In the genomic region with DNA sequence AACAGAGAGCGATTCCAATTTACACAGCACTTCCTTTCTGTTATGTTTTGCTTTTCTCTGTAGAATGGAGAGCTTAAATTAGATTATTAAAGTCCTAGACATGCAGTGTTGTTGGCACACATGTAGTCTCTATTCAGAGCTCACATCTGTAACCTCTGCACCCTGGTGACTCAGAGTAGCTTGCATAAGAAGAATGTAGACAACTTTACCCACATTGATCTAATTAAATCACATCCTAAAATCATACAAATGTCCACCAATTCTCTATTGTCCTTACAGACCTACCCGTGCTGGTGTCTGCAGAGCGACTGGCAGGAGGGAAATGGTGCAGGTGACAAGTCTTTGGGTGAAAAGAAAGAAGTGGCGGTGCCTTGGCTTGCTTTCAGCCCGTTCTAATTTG, we compare ENCODE assay signal across 25 mouse cellular contexts.
DNase-seq lines count a peak whose midpoint lies in the region; ATAC-seq and TF ChIP-seq lines count a peak whose summit lies in the region.
"Had no signal": no experiment of that assay in that cellular context is flagged by ENCODE, and none has a peak within 500 bp of the region (broad histone marks: within the 10 kb centered on the region; RNA-seq: fewer than 3 reads in every experiment).

No protein-coding gene starts in this region.

- no peak overlapping the region for H3K4me3 ChIP-seq in gastrocnemius, adult 2 months
- H3K4me3 ChIP-seq in liver, adult 2 months (ENCODE audit: insufficient read depth, low read depth, low read length) = no peak overlapping the region
- no peak overlapping the region for H3K4me3 ChIP-seq in liver, postnatal 0 days (ENCODE audit: low read depth, low read length)
- H3K4me3 ChIP-seq: embryonic facial prominence, embryonic 13.5 days; embryonic facial prominence, embryonic 15.5 days; erythroblast, embryonic 14.5 days; forebrain, embryonic 10.5 days; forebrain, embryonic 12.5 days had no signal

- H3K4me1 ChIP-seq in liver, adult 2 months (ENCODE audit: control insufficient read depth, insufficient read depth, low read length) = peaks cover 5% of the 10 kb centered on the region; the same call in 1 of the 2 replicates
- H3K4me1 ChIP-seq in liver, postnatal 0 days (ENCODE audit: insufficient read depth) = peaks cover 13% of the 10 kb centered on the region; the same call in 1 of the 2 replicates

- DNase-seq in gastrocnemius, adult 2 months = no peak
- DNase-seq in gastrocnemius, postnatal 10 days = no peak
- peak; percentile 40 for DNase-seq in liver, adult 2 months (ENCODE audit: extremely low read depth, low read depth, low spot score)
- DNase-seq in liver, postnatal 0 days = no peak
- DNase-seq in adipocyte (ENCODE audit: low spot score) = peak; percentile 4
- DNase-seq in lung, postnatal 25 days (ENCODE audit: low spot score) = no peak
- DNase-seq: adrenal gland, adult 2 months; adrenal gland, postnatal 10 days; adrenal gland, postnatal 25 days; cerebellum, adult 11 months; cerebellum, adult 18-20 months; cerebellum, adult 8-10 months; cerebellum, adult 9-11 months; cerebellum, postnatal 14 days; cerebellum, postnatal 36 days; embryo, embryonic 11 days had no signal

- no peak overlapping the region for H3K9ac ChIP-seq in liver, adult 2 months (ENCODE audit: low read depth, low read length)
- no peak overlapping the region for H3K9ac ChIP-seq in liver, postnatal 0 days (replicated peaks)
- H3K9ac ChIP-seq: embryonic facial prominence, embryonic 13.5 days; embryonic facial prominence, embryonic 15.5 days; forebrain, embryonic 12.5 days had no signal

- WGBS in liver, adult 2 months = 71% methylated on average over 5 of the region's 5 CpGs
- 74% methylated on average over 5 of the region's 5 CpGs for WGBS in liver, postnatal 0 days (ENCODE audit: insufficient replicate concordance)

- no peaks in the 10 kb centered on the region for H3K27me3 ChIP-seq in liver, adult 2 months (ENCODE audit: control insufficient read depth, insufficient read depth, low read length)
- no peaks in the 10 kb centered on the region for H3K27me3 ChIP-seq in liver, postnatal 0 days (ENCODE audit: insufficient read depth, low read length)
- H3K27me3 ChIP-seq: embryonic facial prominence, embryonic 15.5 days had no signal

- H3K36me3 ChIP-seq in liver, adult 2 months (ENCODE audit: control insufficient read depth, insufficient read depth, low read length) = no peaks in the 10 kb centered on the region
- H3K36me3 ChIP-seq in liver, postnatal 0 days (replicated peaks; ENCODE audit: insufficient read depth, low read length) = no peaks in the 10 kb centered on the region
- H3K36me3 ChIP-seq: embryonic facial prominence, embryonic 13.5 days; embryonic facial prominence, embryonic 15.5 days; forebrain, embryonic 10.5 days; forebrain, embryonic 12.5 days had no signal

- no peaks in the 10 kb centered on the region for H3K9me3 ChIP-seq in liver, postnatal 0 days (ENCODE audit: low read length)
- H3K9me3 ChIP-seq: embryonic facial prominence, embryonic 13.5 days; embryonic facial prominence, embryonic 15.5 days; forebrain, embryonic 10.5 days; forebrain, embryonic 12.5 days had no signal

- intact Hi-C loops in gastrocnemius, adult 2 months (cut with DNase I) = no loop called here

- TF ChIP-seq EP300 in liver, postnatal 0 days (IDR thresholded peaks at IDR 0.05; ENCODE audit: low read depth) = no peak

- no peak for TF ChIP-seq CTCF in gastrocnemius, adult 2 months (IDR thresholded peaks at IDR 0.05)
- TF ChIP-seq CTCF in liver, adult 2 months (IDR thresholded peaks at IDR 0.05; ENCODE audit: low read depth, low read length) = no peak
- no peak for TF ChIP-seq CTCF in liver, postnatal 0 days (IDR thresholded peaks at IDR 0.05; ENCODE audit: low read depth)

- no peak for TF ChIP-seq POLR2A in liver, adult 2 months (IDR thresholded peaks at IDR 0.05; ENCODE audit: extremely low read depth, insufficient read depth, low read length)

- H3K27ac ChIP-seq in gastrocnemius, adult 2 months = 0 out of 2 replicates have a peak overlapping the region, but pooled peaks have one; percentile 28
- no peak overlapping the region for H3K27ac ChIP-seq in liver, adult 2 months (replicated peaks; ENCODE audit: insufficient read depth, low read depth, low read length)
- H3K27ac ChIP-seq in liver, postnatal 0 days (ENCODE audit: low read depth) = no peak overlapping the region
- H3K27ac ChIP-seq: embryonic facial prominence, embryonic 13.5 days; embryonic facial prominence, embryonic 15.5 days; forebrain, embryonic 10.5 days; forebrain, embryonic 12.5 days had no signal

- ATAC-seq in liver, postnatal 0 days = no peak
- ATAC-seq: activated CD4-positive, CD25-positive, alpha-beta regulatory T cell, adult 4 months; forebrain, embryonic 14.5 days; forebrain, embryonic 16.5 days; Patski had no signal

- no peaks in the 10 kb centered on the region for H3K79me2 ChIP-seq in liver, adult 2 months (ENCODE audit: control insufficient read depth, insufficient read depth, low read length)

- H3K4me2 ChIP-seq in liver, postnatal 0 days (ENCODE audit: low read depth, low read length) = no peak overlapping the region
- H3K4me2 ChIP-seq: embryonic facial prominence, embryonic 13.5 days; embryonic facial prominence, embryonic 15.5 days; forebrain, embryonic 12.5 days had no signal

Comparison
In these comparisons a context has a peak if more than half of its experiments do, and no peak if none do; other contexts are left out.
1. DNase-seq: peak in liver, adult 2 months (single experiment) and adipocyte (single experiment); none in gastrocnemius, adult 2 months (single experiment), gastrocnemius, postnatal 10 days (single experiment), liver, postnatal 0 days (single experiment) and lung, postnatal 25 days (single experiment).